Mouse (Mus musculus) heart, adult 8-10 months (tissue): ENCODE measurements at regions not wholly inside any gene's neighbourhood (a gene's known extent, or its start where the extent isn't known, plus 50 kb on each side); places are given as distances from the start of the nearest gene placed in this dataset.
"Not testable (repeated sequence)": the region's sequence is repeated elsewhere in the genome, so short reads cannot be mapped to it uniquely, and the experiment has no call there.

ENCODE experiments used
- DNase-seq: peaks from one replicate; pipeline ENCODE4 v3.0.0; 2022; ENCODE audit warnings: low spot score

DNA sequence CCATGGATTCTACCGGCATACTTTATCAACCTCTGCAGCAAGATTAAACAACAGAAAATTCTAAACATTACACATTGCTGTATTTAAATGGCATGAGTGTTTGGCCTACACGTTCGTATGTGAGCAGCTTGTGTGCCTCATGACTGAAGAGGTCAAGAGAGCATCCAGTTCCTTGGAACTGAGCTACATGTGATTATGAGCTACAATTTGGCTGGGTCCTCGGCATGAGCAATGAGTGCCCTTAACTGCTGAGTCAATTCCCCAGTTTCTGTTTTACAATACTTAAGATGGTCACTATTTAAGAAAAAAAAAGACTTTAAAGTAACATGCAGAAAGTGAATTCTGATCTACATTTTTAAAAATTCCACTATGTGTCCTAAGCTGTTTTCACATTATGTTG, 338.4 kb upstream of the Gpc6 start:
- peak; percentile 57 for DNase-seq

DNA sequence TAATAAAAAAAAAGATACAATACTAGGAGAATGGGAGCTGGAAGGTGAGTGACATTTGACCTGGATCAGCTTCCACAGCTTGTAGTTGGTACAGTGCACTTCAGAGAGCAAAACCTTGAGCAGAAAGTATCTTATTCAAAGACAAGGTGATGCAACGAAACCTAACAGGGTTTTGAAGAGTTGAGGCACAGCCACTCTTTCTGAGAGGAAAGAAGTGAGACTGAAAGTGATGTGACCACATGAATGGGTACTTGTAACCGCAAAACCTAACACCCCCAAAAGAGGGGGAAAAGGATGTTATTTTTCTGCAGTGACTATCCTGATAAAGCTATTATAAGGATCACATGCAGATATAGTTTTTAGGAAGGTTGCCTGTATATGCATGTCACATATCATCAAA, 335.6 kb upstream of the Gpc6 start:
- DNase-seq = no peak

DNA sequence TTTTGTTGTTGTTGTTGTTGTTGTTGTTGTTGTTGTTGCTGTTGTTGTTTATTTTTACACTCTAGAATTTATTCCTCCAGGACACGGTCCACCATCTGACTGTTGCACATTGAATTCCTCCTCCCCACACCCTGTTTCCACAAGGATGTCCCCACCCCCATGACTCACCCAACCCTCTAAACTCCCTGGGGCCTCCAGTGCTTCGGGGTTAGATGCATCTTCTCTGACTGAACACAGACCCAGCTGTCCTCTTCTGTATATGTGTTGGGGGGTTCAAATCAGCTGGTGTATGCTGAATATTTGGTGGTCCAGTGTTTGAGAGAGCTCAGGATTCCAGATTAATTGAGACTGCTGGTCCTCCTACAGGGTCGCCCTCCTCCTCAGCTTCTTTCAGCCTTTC, 335.0 kb upstream of the Gpc6 start:
- DNase-seq = no peak

DNA sequence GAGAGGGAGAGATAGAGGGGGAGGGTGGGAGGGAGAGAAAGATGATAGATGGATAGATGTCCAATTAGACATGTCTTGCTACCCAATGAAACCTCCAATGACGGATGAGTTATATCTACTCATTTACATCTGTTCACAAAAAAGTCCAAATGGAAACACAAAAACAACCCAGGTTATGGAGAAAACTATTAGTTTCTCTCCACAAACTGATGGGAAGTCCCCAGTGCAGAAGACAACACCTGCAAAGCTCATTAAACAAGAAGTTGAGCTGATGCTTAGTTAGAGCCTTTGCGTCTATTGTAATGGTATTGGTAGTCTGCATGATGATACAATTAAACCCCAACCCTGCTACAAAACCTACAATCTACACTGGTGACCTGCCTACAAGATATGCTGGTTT, 317.0 kb upstream of the Gpc6 start:
- no peak for DNase-seq

DNA sequence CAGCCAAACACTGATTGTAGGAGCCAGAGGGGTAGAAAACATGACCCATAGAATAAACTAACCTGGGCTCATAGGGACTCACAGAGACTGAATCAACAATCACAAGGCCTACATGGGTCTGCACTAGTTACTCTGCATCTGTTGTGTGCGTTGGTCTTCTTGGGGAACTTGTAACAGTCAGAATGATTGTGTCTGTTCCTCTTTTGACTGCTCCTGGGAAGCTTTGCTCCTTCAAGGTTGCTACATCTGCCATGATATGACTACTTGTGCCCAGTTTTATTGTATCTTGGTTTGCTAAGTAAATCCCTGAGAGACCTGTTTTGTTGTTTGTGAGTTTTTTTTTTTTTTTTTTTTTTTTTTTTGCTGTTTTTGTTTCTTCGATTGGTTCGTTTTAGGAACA, 313.9 kb upstream of the Gpc6 start:
- DNase-seq = no peak

DNA sequence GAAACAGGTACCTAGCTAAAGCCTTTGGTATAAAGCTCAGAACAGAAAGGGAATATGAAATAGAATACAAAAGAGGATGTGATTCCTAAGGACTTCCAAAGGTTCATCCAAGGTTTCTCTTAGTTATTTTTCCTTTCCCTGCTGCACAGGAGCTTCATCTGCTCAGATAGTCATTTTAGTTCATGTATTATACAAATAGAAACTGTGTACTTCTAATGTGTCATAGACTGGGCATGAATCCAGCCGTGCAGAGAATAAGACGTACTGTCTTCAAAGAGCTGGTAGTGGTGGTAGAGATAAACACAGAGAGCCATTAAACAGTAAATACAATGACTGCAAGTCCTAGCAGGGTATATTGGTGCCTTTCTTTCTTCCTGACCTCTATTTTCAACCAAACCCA, 292.9 kb upstream of the Gpc6 start:
- DNase-seq = peak; percentile 5

DNA sequence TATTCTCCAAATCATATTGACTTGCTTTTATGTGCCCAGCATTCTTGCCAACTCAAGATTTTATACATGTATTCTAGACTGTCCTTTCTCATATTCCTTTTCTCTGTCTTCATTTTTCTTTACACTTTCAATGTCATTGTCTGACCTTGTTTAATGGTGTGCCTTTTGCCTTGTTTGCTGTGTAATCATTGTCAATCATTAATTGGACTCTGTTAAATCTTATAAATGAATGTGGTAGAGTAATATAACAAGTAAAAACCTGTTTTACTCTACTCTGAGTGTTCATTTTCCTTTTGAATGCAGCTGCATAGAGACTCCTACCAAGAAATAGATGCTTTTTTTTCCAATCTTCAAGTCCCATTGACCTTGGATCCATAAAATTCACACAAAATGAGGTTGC, 283.0 kb upstream of the Gpc6 start:
- DNase-seq = no peak

DNA sequence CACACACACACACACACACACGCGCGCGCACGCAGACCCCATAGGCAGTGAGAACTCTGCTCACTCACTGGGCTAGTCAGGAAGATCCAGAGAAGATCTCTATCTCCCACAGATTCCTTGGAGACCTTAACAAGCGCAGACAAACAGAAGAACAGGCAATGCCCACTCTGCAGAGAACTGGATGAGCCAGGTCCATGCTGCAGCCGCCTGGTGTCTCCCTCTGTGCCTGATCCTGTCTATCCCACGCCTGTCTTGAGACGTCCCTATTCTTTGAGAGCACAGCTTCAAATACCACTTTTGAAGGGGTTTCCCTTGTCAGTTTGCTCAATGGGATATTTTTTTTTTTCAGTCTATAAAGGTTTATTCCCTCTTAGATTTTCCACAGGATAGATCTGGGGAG, 273.2 kb upstream of the Gpc6 start:
- no peak for DNase-seq

DNA sequence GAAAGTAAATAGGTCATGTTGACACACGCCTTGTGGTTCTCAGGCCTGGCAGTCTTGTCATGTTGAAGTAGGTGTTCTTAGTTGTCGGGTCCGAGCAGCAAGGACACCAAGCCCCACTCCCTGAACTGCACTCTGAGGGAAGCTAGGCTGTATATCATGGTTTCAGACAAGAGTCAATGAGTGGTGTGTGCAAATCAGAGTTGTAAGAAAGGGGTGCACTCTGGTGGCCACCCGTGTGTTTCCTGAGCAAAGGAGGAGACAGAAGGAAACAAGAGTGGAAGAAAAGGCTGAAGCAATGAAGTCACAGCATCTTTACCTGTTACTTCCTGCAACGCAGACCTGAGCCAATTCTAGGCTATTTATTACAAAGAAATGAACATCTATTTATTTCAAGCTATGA, 241.2 kb upstream of the Gpc6 start:
- DNase-seq = no peak

DNA sequence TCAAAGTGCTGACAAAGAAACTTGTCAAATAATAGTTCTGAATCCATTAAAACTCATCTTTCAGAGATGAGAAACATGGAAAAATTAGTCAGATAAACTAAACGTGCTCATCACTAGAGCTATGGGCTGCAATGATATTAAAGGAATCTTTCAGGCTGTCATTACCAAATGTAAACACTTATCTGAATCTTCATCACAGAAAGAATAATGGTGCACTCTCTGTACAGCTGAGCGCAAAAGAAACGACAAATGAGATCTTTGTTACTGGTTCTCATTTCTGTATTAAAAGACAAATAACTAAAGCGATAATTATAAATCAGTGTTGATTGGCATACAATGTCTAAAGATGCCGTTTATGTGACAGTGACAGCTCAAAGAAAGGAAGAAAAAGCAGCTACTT, 227.4 kb upstream of the Gpc6 start:
- no peak for DNase-seq

DNA sequence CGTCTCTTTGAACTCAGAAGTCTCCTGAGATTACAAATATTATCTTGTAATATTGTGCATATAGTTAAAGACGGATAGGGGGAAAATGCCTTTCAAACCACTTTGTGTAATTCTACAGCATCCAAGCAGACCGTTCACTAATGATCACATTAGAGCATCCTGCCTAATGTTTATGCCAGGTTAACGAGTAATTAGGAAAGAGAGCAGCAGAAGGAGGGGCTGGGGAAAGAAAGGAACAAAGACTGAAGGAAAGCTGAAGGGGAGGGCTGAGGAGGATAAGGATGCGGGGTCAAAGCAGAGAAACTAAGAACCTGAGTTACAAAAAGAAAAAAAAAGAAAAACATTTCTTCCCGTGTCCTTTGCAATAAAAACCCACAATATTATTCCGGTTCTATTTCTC, 226.7 kb upstream of the Gpc6 start:
- DNase-seq = no peak

DNA sequence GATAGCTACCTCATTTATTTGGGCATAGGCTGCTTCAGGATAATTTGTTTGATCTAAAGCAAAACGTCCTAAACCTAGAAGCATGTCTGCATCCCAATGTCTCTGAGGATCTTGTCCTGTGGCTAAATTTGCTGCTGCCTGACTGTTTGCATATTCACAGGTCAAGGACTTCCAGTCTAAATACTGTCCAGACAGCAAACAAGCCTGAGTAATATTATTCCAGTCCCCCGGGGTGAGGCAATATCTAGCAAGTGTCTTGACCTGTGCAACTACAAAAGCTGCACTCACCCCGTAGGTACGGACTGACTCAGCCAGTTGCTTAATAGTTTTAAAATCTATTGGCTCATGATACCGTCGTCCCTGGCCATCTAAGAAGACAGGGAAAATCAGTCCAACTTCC, 190.5 kb upstream of the Gpc6 start:
- DNase-seq = not testable (repeated sequence)

DNA sequence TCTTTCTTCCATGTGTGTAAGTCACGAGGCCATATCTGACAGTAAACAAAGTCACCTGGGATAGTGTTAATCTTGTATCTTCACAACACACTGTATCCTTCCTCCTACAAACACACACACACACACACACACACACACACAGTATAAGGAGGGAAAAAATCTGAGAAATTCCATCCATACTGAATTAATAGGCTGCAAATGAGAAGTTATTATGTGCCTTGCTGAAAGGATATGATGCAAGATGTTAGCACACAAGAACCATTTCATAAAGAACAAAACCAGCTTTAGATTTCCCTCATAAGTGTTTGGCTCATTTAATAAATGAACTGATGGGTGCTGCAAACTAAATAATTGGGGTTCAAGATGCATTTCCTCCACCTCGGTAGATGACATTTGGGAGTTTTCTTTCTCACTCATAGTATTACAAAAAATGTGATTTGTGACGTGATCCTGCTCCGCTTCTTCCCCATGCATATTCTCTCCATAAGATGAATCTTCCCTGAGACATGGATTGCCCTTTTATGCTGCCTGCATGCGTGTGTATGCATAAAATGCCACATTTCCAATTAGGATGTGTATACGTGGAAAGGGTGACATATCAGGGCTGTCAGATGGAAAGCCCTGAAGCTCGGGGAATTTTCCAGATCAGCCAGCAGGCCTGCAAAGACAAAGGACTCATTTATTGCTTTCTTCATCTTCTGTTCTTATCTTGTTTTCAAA, 170.5 kb upstream of the Gpc6 start:
- no peak for DNase-seq

DNA sequence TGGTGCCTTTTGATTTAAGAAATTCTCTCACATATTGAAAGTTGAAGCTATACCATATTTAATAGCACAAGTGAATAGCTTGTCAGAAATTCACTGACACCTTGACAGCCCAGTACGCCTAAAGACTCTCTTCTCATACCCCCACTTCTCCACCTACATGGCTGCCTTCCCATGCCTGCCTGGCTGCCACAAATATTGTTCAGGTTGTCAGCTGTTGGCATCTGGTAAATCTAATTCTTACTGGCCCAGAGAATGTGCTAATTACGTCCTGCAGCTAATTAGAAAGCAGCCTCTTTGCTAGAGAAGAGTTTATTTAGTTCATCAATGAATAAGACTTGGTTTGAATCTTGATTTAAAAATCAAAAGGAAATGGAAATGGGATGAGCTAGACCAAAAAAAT, 163.7 kb upstream of the Gpc6 start:
- no peak for DNase-seq

DNA sequence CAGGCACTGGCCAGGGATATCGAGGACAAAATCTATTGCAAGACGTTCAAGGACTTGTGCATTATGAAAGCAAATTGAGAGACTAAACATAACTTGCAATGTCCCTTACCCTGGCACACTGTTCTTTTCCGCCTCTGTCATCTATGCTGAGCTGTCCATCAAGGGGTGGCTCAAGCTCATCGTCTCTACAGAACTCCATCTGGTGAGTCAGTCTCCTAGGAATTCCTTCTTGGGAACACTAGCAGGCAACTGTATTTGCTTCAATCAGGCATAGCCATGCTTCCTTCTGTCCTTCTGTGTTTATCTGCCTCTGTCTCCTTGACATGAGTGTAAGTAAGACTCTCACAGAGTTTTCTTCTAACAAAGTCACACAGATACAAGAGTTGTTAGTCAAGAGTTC, 154.0 kb upstream of the Gpc6 start:
- DNase-seq = no peak

DNA sequence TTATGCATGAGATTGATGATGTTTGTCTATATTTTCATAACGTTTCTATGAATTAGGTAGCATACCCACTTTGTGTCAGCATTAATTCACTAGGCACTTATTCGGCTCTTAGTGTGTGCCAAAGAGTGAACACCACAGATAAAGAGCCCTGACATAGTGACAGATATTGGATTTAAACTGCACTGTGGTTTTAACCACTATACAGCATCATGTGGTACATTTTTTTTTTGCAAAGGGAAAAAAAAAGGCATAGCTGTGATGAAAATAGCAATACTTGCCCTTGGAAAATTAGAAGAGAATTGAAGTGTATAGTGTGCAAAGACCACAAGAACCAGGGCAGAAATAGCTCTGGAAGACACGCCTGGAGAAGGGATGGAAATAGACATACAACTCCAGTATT, 153.4 kb upstream of the Gpc6 start:
- no peak for DNase-seq

DNA sequence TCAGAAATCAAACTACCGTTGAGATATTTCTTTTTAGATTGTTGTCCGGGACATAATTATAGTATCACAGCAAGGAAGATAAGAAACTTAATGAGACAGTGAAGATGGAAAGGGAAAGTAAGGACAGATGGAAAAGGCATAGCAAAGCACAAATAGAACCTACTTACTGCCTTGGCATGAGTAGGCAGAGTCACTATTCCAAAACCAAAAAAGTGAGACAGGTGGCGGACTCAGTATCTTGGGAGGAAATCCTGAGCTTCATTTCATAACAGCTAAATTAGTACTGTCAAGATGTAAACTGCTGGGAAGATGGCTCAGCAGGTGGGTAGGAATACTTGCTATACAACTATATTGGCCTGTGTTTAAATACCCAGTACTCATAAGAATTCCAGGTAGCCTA, 145.5 kb upstream of the Gpc6 start:
- DNase-seq = no peak

DNA sequence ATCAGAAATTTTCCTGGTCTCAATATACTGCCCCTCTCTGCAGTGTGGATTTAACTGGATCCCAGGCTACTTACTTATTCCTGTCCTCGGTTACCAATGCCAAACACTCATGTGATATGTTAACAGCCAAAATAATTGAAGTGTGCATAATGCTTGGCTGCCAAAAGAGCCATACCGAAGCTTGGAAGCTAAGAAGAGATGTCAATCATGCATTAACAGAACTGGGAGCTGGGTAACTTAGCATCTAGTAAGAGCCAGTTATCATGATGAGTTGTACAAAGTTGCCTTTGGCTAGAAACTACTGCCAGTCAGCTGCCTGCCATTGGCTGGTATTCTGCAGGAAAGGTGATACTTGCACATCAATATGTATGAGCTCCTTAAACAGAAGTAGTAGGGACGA, 141.3 kb upstream of the Gpc6 start:
- peak; percentile 6 for DNase-seq

DNA sequence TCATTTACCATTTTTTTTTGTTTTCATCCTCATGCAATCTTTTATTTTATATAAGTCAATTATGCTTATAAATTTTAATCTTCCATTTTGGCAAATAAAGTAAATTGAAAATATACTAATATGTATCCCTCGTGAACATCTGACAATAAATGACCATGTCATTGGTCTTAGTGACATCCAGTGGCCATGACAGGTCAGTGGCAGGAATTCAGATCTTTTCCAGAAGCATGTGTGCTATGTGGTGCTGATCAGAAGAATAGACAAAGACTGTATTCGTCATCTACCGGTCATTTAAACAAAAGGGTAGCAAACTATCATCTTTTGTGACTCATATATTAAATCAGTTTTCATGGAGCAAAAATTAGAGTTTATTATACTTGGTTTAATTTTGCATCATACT, 118.6 kb upstream of the Gpc6 start:
- no peak for DNase-seq

DNA sequence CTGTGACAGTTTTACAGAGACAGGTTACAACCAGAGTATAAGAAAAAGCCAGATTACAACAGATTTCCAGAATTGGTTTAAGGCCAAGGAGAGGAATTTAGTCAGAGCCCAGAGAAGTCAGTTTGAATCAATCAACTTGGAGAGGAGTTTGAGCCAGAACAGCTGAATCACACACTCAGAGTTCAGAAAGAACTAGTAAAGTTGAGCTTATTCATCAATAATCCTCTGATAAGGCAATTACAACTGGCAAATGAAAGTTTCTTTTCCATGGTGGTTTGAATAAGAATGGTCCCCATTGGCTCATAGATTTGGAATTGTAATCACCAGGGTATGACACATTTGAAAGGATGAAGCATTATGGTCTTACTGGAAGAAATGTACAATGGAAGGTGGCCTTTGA, 116.5 kb upstream of the Gpc6 start:
- no peak for DNase-seq

DNA sequence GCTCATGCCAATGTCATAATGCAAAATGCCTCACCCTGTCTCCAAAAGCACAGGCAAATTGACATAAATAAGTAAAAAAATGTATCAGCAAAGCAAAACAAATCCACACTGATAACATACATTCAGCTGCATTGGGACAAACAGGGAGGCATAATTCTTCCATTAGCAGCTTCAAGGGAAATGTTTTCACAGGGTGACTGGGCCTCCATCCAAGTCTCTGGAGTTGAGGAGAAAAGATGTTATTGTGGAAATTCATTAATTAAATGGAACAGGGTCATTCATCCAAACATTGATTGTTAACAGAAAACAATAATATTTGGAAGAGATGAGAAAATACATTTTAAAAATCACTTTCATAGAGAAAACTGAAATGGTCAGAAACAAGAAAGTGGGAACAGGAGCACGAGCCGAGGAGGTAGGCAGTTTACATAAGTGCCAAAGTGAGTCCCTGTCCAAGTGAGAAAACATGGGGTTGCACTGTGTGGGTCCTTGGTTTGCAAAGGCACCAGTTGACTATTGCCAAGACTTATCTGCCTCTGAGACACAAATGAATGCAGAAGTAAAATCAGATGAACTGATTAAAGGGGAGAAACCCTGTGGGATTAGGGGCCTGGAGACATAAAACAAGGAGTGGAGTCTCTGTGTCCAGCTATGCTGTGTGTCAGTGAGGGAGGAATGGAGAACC, 114.3 kb upstream of the Gpc6 start:
- no peak for DNase-seq

DNA sequence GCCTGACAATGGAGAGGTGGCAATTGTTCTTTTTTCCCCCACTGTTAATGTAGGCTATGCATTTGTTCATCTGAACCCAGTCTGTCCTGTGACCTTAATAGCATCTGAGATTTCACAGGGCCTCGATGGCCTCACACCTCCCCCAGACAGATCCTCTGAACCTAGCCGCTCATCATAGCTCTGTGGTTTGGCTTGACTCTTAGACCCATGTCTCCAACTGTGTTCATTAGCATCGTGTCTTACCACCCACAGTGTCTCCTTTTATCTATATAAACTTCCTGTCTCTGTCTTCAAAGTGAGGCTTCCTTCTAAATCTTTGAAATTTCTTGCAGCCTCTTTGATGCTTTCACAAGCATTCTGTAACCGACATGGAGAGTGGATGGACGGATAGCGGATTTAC, 87.9 kb upstream of the Gpc6 start:
- DNase-seq = no peak

DNA sequence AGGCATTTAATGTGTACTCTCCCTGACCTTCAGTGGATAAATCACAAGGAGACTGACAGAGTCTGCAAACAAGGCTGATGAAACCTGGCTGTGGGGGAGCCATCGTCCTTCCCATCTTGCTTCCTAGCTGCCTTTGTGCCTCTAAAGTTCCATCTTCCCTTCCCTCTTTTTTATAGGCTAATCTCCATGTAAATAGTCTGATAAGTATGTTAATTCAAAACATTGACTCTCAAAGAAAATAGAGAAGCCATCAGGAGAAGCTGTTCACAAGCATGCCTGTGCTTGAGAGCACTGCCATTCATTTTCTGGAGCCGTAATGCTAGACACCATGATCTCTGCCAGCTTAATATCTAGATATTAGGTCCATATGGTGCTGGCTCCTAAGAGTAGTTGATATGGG, 55.7 kb upstream of the Gpc6 start:
- DNase-seq = no peak

DNA sequence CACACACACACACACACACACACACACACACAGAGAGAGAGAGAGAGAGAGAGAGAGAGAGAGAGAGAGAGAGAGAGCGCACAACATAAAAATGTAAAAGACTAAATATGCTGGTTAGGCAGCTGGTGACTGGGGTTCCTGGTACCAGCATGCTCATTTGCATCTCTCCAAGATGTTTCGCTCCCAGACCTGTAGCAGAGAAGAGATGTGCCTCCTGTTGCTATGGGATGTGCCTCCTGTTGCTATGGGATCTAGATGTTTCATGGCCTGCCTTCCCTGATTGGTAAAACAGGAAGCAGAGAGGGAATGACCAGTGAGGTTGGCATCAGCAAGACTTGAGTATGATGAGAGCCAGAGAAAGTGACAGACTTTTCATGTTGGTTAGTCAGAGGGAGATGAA, 55.1 kb upstream of the Gpc6 start:
- DNase-seq = no peak
